Comparison of ENCODE assay signal across 8 mouse cellular contexts in genomic region chr1:185454955-185455701, GRCm38 (mm10). TPM values are rescaled to one million over a fixed set of nuclear protein-coding genes. Genes with fewer than 3 reads are reported as not detected.
DNase-seq lines count a peak whose midpoint lies in the region; ATAC-seq lines count a peak whose summit lies in the region.

No protein-coding gene starts in this region.

- peaks cover 32% of the 10 kb centered on the region for H3K27me3 ChIP-seq in kidney, embryonic 14.5 days (ENCODE audit: control insufficient read depth, insufficient read depth, low read length)
- H3K27me3 ChIP-seq in embryonic facial prominence, embryonic 12.5 days = peaks cover 45% of the 10 kb centered on the region
- H3K27me3 ChIP-seq in neural tube, embryonic 12.5 days (replicated peaks) = peaks cover 39% of the 10 kb centered on the region

- H3K27ac ChIP-seq in kidney, embryonic 14.5 days (ENCODE audit: low read depth, low read length) = no peak overlapping the region
- no peak overlapping the region for H3K27ac ChIP-seq in embryonic facial prominence, embryonic 12.5 days
- no peak overlapping the region for H3K27ac ChIP-seq in neural tube, embryonic 12.5 days

- WGBS in kidney, embryonic 14.5 days = 1% methylated on average over 67 of the region's 71 CpGs
- under 1% methylated on average over 71 of the region's 71 CpGs for WGBS in embryonic facial prominence, embryonic 12.5 days
- WGBS in neural tube, embryonic 12.5 days = under 1% methylated on average over 71 of the region's 71 CpGs

- H3K4me1 ChIP-seq in kidney, embryonic 14.5 days (ENCODE audit: control insufficient read depth, insufficient read depth, low read length) = peaks cover 5% of the 10 kb centered on the region; the same call in 1 of the 2 replicates
- 0 out of 2 replicates have a peak, but pooled peaks cover 7% of the 10 kb centered on the region for H3K4me1 ChIP-seq in embryonic facial prominence, embryonic 12.5 days
- H3K4me1 ChIP-seq in neural tube, embryonic 12.5 days = peaks cover 16% of the 10 kb centered on the region

- peak overlapping the region; percentile 51 for H3K4me3 ChIP-seq in kidney, embryonic 14.5 days (ENCODE audit: low read length)
- peak overlapping the region; percentile 59 for H3K4me3 ChIP-seq in embryonic facial prominence, embryonic 12.5 days
- H3K4me3 ChIP-seq in neural tube, embryonic 12.5 days = peak overlapping the region; percentile 49

- DNase-seq in kidney, adult 8-10 months = no peak
- DNase-seq in WW6 (ENCODE audit: low read depth, low spot score) = peak; percentile 29
- DNase-seq in heart, postnatal 4 days = peak; percentile 7
- peak; percentile 53 to 64 for DNase-seq in left cerebral cortex, postnatal 36 days (ENCODE audit: low spot score in 2 of 2)
- DNase-seq in yolk sac, embryonic 10.5 days (ENCODE audit: low spot score) = no peak

- intact Hi-C loops in left cerebral cortex, postnatal 36 days (cut with DNase I) = no loop called here

- peak overlapping the region; percentile 42; the same call in 1 of the 2 replicates for H3K9ac ChIP-seq in kidney, embryonic 14.5 days (ENCODE audit: low read depth, low read length)
- peak overlapping the region; percentile 63 for H3K9ac ChIP-seq in embryonic facial prominence, embryonic 12.5 days
- peak overlapping the region; percentile 59 for H3K9ac ChIP-seq in neural tube, embryonic 12.5 days

- H3K36me3 ChIP-seq in kidney, embryonic 14.5 days (ENCODE audit: control insufficient read depth, insufficient read depth, low read length) = no peaks in the 10 kb centered on the region
- H3K36me3 ChIP-seq in embryonic facial prominence, embryonic 12.5 days = no peaks in the 10 kb centered on the region
- H3K36me3 ChIP-seq in neural tube, embryonic 12.5 days = no peaks in the 10 kb centered on the region

- ATAC-seq in kidney, embryonic 14.5 days (ENCODE audit: low FRiP score, low TSS enrichment) = peak; percentile 87
- ATAC-seq in embryonic facial prominence, embryonic 12.5 days (ENCODE audit: insufficient number of reproducible peaks, insufficient read depth, low FRiP score, low TSS enrichment) = peak; percentile 74
- peak; percentile 76 for ATAC-seq in neural tube, embryonic 12.5 days (ENCODE audit: low FRiP score, low read depth)

- H3K9me3 ChIP-seq in kidney, embryonic 14.5 days (ENCODE audit: control insufficient read depth, low read length) = no peaks in the 10 kb centered on the region
- H3K9me3 ChIP-seq in embryonic facial prominence, embryonic 12.5 days = no peaks in the 10 kb centered on the region
- no peaks in the 10 kb centered on the region for H3K9me3 ChIP-seq in neural tube, embryonic 12.5 days

- peak overlapping the region; percentile 98 for H3K4me2 ChIP-seq in kidney, embryonic 14.5 days (replicated peaks; ENCODE audit: low read depth, low read length)
- peak overlapping the region; percentile 98 for H3K4me2 ChIP-seq in embryonic facial prominence, embryonic 12.5 days (replicated peaks)
- peak overlapping the region; percentile 97 for H3K4me2 ChIP-seq in neural tube, embryonic 12.5 days (replicated peaks)

RNA-seq across cellular contexts. Expression of gene Slc30a10, which starts 0.5 kb away (rescaled TPM):
- polyA plus RNA-seq in kidney, embryonic 14.5 days (2014; fragmentation: Nextera tagmentation; extraction: Ambion mirVana) = 0.16 and 0.22 TPM in 2 replicates
- polyA plus RNA-seq in embryonic facial prominence, embryonic 12.5 days (2016; fragmentation: Nextera tagmentation; extraction: Ambion mirVana) = 0.93 and 1.00 TPM in 2 replicates
- not detected for total RNA-seq in heart, postnatal 4 days (2021)
- 1 to 10 TPM; 7.9 to 9.4 TPM for total RNA-seq in left cerebral cortex, postnatal 36 days (2021)
- 1.5 and 2.0 TPM in 2 replicates for polyA plus RNA-seq in neural tube, embryonic 12.5 days (2016; fragmentation: Nextera tagmentation; extraction: Ambion mirVana)

Comparison
In these comparisons a context has a peak if more than half of its experiments do, and no peak if none do; other contexts are left out.
1. DNase-seq: peak in WW6 (single experiment), heart, postnatal 4 days (single experiment) and left cerebral cortex, postnatal 36 days (2 of 2); none in kidney, adult 8-10 months (0 of 2) and yolk sac, embryonic 10.5 days (single experiment).
2. Peak in every context shown above with its lines, with median percentiles within 50 percentile points of each other: ATAC-seq, H3K4me2 ChIP-seq, H3K4me3 ChIP-seq and H3K9ac ChIP-seq.